7 mouse cellular contexts compared by ENCODE assay signal in genomic region chr13:74292167-74292566, GRCm38 (mm10). TPM values are rescaled to one million over a fixed set of nuclear protein-coding genes. Genes with fewer than 3 reads are reported as not detected.
DNase-seq lines count a peak whose midpoint lies in the region; ATAC-seq lines count a peak whose summit lies in the region.

Ahrr (minus strand) TSS chr13:74292331.

- ATAC-seq in forebrain, embryonic 15.5 days (replicated peaks) = peak; percentile 61; the same call in 1 of the 2 replicates
- ATAC-seq in limb, embryonic 12.5 days (ENCODE audit: insufficient number of reproducible peaks, insufficient read depth, low FRiP score, low TSS enrichment, low read depth) = no peak
- peak; percentile 72; the same call in 1 of the 2 replicates for ATAC-seq in stomach, embryonic 16.5 days (ENCODE audit: insufficient read depth, low FRiP score)

- no peak within 1 kb of the TSS for H3K27ac ChIP-seq in forebrain, embryonic 15.5 days (replicated peaks)
- H3K27ac ChIP-seq in hindbrain, embryonic 10.5 days = peak within 1 kb of the TSS; percentile 23; the same call in 1 of the 2 replicates
- H3K27ac ChIP-seq in limb, embryonic 12.5 days = no peak within 1 kb of the TSS
- H3K27ac ChIP-seq in midbrain, embryonic 10.5 days (replicated peaks) = no peak within 1 kb of the TSS; the same call in 1 of the 2 replicates
- H3K27ac ChIP-seq in stomach, embryonic 16.5 days (ENCODE audit: low read length) = no peak within 1 kb of the TSS

- peak; percentile 21 for DNase-seq in MN1 (ENCODE audit: low spot score)
- DNase-seq in adrenal gland, postnatal 36 days = peak; percentile 82 to 83
- DNase-seq in hindbrain, embryonic 10.5 days (ENCODE audit: low spot score) = peak; percentile 70
- peak; percentile 72 for DNase-seq in midbrain, embryonic 10.5 days (ENCODE audit: low spot score)

- peaks cover 12% of the 10 kb centered on the region; the same call in 1 of the 2 replicates for H3K27me3 ChIP-seq in forebrain, embryonic 15.5 days
- H3K27me3 ChIP-seq in hindbrain, embryonic 10.5 days (ENCODE audit: insufficient read depth, poor library complexity, severe bottlenecking) = peaks cover 27% of the 10 kb centered on the region
- peaks cover 19% of the 10 kb centered on the region for H3K27me3 ChIP-seq in limb, embryonic 12.5 days
- H3K27me3 ChIP-seq in midbrain, embryonic 10.5 days (ENCODE audit: low read depth, poor library complexity, severe bottlenecking) = peaks cover 47% of the 10 kb centered on the region
- H3K27me3 ChIP-seq in stomach, embryonic 16.5 days (ENCODE audit: control insufficient read depth, insufficient read depth, low read length) = 0 out of 2 replicates have a peak, but pooled peaks cover 2% of the 10 kb centered on the region

- H3K4me1 ChIP-seq in forebrain, embryonic 15.5 days = peaks cover 5% of the 10 kb centered on the region; the same call in 1 of the 2 replicates
- peaks cover 9% of the 10 kb centered on the region; the same call in 1 of the 2 replicates for H3K4me1 ChIP-seq in hindbrain, embryonic 10.5 days (replicated peaks)
- H3K4me1 ChIP-seq in limb, embryonic 12.5 days (replicated peaks) = peaks cover 6% of the 10 kb centered on the region; the same call in 1 of the 2 replicates
- peaks cover 10% of the 10 kb centered on the region for H3K4me1 ChIP-seq in midbrain, embryonic 10.5 days
- H3K4me1 ChIP-seq in stomach, embryonic 16.5 days (ENCODE audit: control insufficient read depth, insufficient read depth, low read length) = no peaks in the 10 kb centered on the region

- peak within 1 kb of the TSS; percentile 51 for H3K4me2 ChIP-seq in forebrain, embryonic 15.5 days (replicated peaks)
- H3K4me2 ChIP-seq in limb, embryonic 12.5 days = peak within 1 kb of the TSS; percentile 58
- H3K4me2 ChIP-seq in stomach, embryonic 16.5 days (ENCODE audit: low read depth, low read length) = peak within 1 kb of the TSS; percentile 53

- no peaks in the 10 kb centered on the region for H3K36me3 ChIP-seq in forebrain, embryonic 15.5 days
- no peaks in the 10 kb centered on the region for H3K36me3 ChIP-seq in hindbrain, embryonic 10.5 days
- no peaks in the 10 kb centered on the region for H3K36me3 ChIP-seq in limb, embryonic 12.5 days
- no peaks in the 10 kb centered on the region for H3K36me3 ChIP-seq in midbrain, embryonic 10.5 days
- no peaks in the 10 kb centered on the region for H3K36me3 ChIP-seq in stomach, embryonic 16.5 days (ENCODE audit: control insufficient read depth, insufficient read depth, low read length)

- H3K9me3 ChIP-seq in forebrain, embryonic 15.5 days = no peaks in the 10 kb centered on the region
- no peaks in the 10 kb centered on the region for H3K9me3 ChIP-seq in hindbrain, embryonic 10.5 days
- H3K9me3 ChIP-seq in limb, embryonic 12.5 days = no peaks in the 10 kb centered on the region
- H3K9me3 ChIP-seq in midbrain, embryonic 10.5 days (replicated peaks) = no peaks in the 10 kb centered on the region
- H3K9me3 ChIP-seq in stomach, embryonic 16.5 days (replicated peaks; ENCODE audit: control insufficient read depth, low read length) = no peaks in the 10 kb centered on the region

- peak within 1 kb of the TSS; percentile 43 for H3K9ac ChIP-seq in forebrain, embryonic 15.5 days (replicated peaks)
- peak within 1 kb of the TSS; percentile 48 for H3K9ac ChIP-seq in limb, embryonic 12.5 days (replicated peaks)
- peak within 1 kb of the TSS; percentile 48 for H3K9ac ChIP-seq in stomach, embryonic 16.5 days (ENCODE audit: low read length)

- peak within 1 kb of the TSS; percentile 24 for H3K4me3 ChIP-seq in forebrain, embryonic 15.5 days
- H3K4me3 ChIP-seq in hindbrain, embryonic 10.5 days = peak within 1 kb of the TSS; percentile 45
- H3K4me3 ChIP-seq in limb, embryonic 12.5 days (replicated peaks) = peak within 1 kb of the TSS; percentile 29
- H3K4me3 ChIP-seq in midbrain, embryonic 10.5 days = peak within 1 kb of the TSS; percentile 47
- peak within 1 kb of the TSS; percentile 33 for H3K4me3 ChIP-seq in stomach, embryonic 16.5 days (replicated peaks; ENCODE audit: low read length)

- 1% methylated on average over 27 of the region's 27 CpGs for WGBS in forebrain, embryonic 15.5 days
- 1% methylated on average over 27 of the region's 27 CpGs for WGBS in hindbrain, embryonic 10.5 days
- WGBS in limb, embryonic 12.5 days = 1% methylated on average over 27 of the region's 27 CpGs
- WGBS in midbrain, embryonic 10.5 days = under 1% methylated on average over 27 of the region's 27 CpGs
- under 1% methylated on average over 27 of the region's 27 CpGs for WGBS in stomach, embryonic 16.5 days

RNA-seq across cellular contexts. Expression of gene Ahrr, which starts in this region (rescaled TPM):
- 1 to 10 TPM in 1 of 2 experiments, under 1 TPM in 1; 0.89 to 1.3 TPM for total RNA-seq in adrenal gland, postnatal 36 days (2021)
- polyA plus RNA-seq in forebrain, embryonic 15.5 days (2015; fragmentation: Nextera tagmentation; extraction: Ambion mirVana) = 0.87 and 1.3 TPM in 2 replicates
- 0.81 and 1.1 TPM in 2 replicates for polyA plus RNA-seq in hindbrain, embryonic 10.5 days (2016; fragmentation: Nextera tagmentation; extraction: Ambion mirVana)
- polyA plus RNA-seq in limb, embryonic 12.5 days (2016; fragmentation: Nextera tagmentation; extraction: Ambion mirVana) = 1.3 and 1.6 TPM in 2 replicates
- polyA plus RNA-seq in midbrain, embryonic 10.5 days (2016; fragmentation: Nextera tagmentation; extraction: Ambion mirVana) = 1.8 and 2.0 TPM in 2 replicates
- polyA plus RNA-seq in stomach, embryonic 16.5 days (2015; fragmentation: Nextera tagmentation; extraction: Ambion mirVana) = 0.28 and 0.72 TPM in 2 replicates

Comparison
In these comparisons a context has a peak if more than half of its experiments do, and no peak if none do; other contexts are left out.
1. Peak in ATAC-seq, H3K4me3 ChIP-seq, H3K9ac ChIP-seq and H3K4me2 ChIP-seq in stomach, embryonic 16.5 days; RNA of the gene not detected or under 1 TPM.
2. DNase-seq: peak in every context shown above with its lines; median percentile 82 in adrenal gland, postnatal 36 days; 72 in midbrain, embryonic 10.5 days; 70 in hindbrain, embryonic 10.5 days; 21 in MN1.